Mouse (Mus musculus): ENCODE measurements at regions not wholly inside any gene's neighbourhood (a gene's known extent, or its start where the extent isn't known, plus 50 kb on each side); places are given as distances from the start of the nearest gene placed in this dataset.
"Not testable (repeated sequence)": the region's sequence is repeated elsewhere in the genome, so short reads cannot be mapped to it uniquely, and the experiment has no call there.

GRCm38 (mm10) chrX:97141170-97142085 is 69.0 kb downstream of the Pgr15l start:
- TF ChIP-seq POLR2A, CTCF (IDR thresholded peaks at IDR 0.05; ENCODE audit: insufficient read depth, low read depth, low read length): not testable (repeated sequence)
